Comparison of ENCODE assay signal across 8 mouse cellular contexts in genomic region chr2:11663961-11664360, GRCm38 (mm10). TPM values are rescaled to one million over a fixed set of nuclear protein-coding genes. Genes with fewer than 3 reads are reported as not detected.
DNase-seq lines count a peak whose midpoint lies in the region; ATAC-seq and TF ChIP-seq lines count a peak whose summit lies in the region.

No protein-coding gene starts in this region.

- peaks cover 11% of the 10 kb centered on the region for H3K4me1 ChIP-seq in E14TG2a.4 (replicated peaks; ENCODE audit: low read depth, low read length)
- H3K4me1 ChIP-seq in forebrain, embryonic 13.5 days = no peaks in the 10 kb centered on the region
- H3K4me1 ChIP-seq in liver, embryonic 15.5 days (replicated peaks) = no peaks in the 10 kb centered on the region
- H3K4me1 ChIP-seq in neural tube, embryonic 12.5 days = no peaks in the 10 kb centered on the region
- no peaks in the 10 kb centered on the region for H3K4me1 ChIP-seq in stomach, postnatal 0 days (replicated peaks; ENCODE audit: control insufficient read depth, insufficient read depth)

- TF ChIP-seq CTCF in E14TG2a.4 (conservative IDR thresholded peaks at IDR 0.05; ENCODE audit: low read length) = peak; percentile 74
- peak; percentile 92 for TF ChIP-seq CTCF in stomach, postnatal 0 days (IDR thresholded peaks at IDR 0.05; ENCODE audit: low read depth)

- no peaks in the 10 kb centered on the region for H3K9me3 ChIP-seq in E14TG2a.4 (ENCODE audit: low read length)
- no peaks in the 10 kb centered on the region for H3K9me3 ChIP-seq in forebrain, embryonic 13.5 days (replicated peaks)
- no peaks in the 10 kb centered on the region for H3K9me3 ChIP-seq in liver, embryonic 15.5 days (replicated peaks)
- H3K9me3 ChIP-seq in neural tube, embryonic 12.5 days = no peaks in the 10 kb centered on the region
- H3K9me3 ChIP-seq in stomach, postnatal 0 days (ENCODE audit: control insufficient read depth, low read length) = no peaks in the 10 kb centered on the region

- no peaks in the 10 kb centered on the region for H3K36me3 ChIP-seq in E14TG2a.4 (ENCODE audit: insufficient read depth, low read length)
- no peaks in the 10 kb centered on the region for H3K36me3 ChIP-seq in forebrain, embryonic 13.5 days (ENCODE audit: poor library complexity, severe bottlenecking)
- no peaks in the 10 kb centered on the region for H3K36me3 ChIP-seq in liver, embryonic 15.5 days (replicated peaks)
- H3K36me3 ChIP-seq in neural tube, embryonic 12.5 days = no peaks in the 10 kb centered on the region
- H3K36me3 ChIP-seq in stomach, postnatal 0 days (ENCODE audit: control insufficient read depth, insufficient read depth, low read length) = no peaks in the 10 kb centered on the region

- no peak for TF ChIP-seq EP300 in stomach, postnatal 0 days (optimal IDR thresholded peaks at IDR 0.05)

- ATAC-seq in forebrain, embryonic 13.5 days = peak; percentile 90
- 0 out of 2 replicates have a peak, but pooled peaks have one; percentile 28 for ATAC-seq in liver, embryonic 15.5 days (ENCODE audit: insufficient read depth)
- ATAC-seq in neural tube, embryonic 12.5 days (ENCODE audit: low FRiP score, low read depth) = peak; percentile 93
- peak; percentile 72; the same call in 1 of the 2 replicates for ATAC-seq in stomach, postnatal 0 days (ENCODE audit: low FRiP score, low TSS enrichment)

- DNase-seq in c-Kit-positive CD71-positive TER-119-positive erythroid progenitor cells, embryonic 14.5 days (ENCODE audit: low spot score) = peak; percentile 57
- peak; percentile 86 to 89 for DNase-seq in heart, postnatal 10 days
- peak; percentile 87 to 90 for DNase-seq in kidney, postnatal 4 days
- peak; percentile 74 for DNase-seq in stomach, postnatal 0 days (ENCODE audit: low spot score)

- peak overlapping the region; percentile 31 for H3K4me2 ChIP-seq in forebrain, embryonic 13.5 days
- H3K4me2 ChIP-seq in liver, embryonic 15.5 days = peak overlapping the region; percentile 41
- H3K4me2 ChIP-seq in neural tube, embryonic 12.5 days (replicated peaks) = peak overlapping the region; percentile 42
- peak overlapping the region; percentile 42; the same call in 1 of the 2 replicates for H3K4me2 ChIP-seq in stomach, postnatal 0 days (replicated peaks; ENCODE audit: low read depth)

- intact Hi-C loops in heart, postnatal 10 days (cut with DNase I) = loop anchor here (5.0 kb wide), 2 partner anchors 62 to 208 kb away; partner anchors contain the start of gene Rbm17

- no peak overlapping the region for H3K9ac ChIP-seq in forebrain, embryonic 13.5 days
- H3K9ac ChIP-seq in liver, embryonic 15.5 days = no peak overlapping the region
- H3K9ac ChIP-seq in neural tube, embryonic 12.5 days = no peak overlapping the region
- H3K9ac ChIP-seq in stomach, postnatal 0 days (ENCODE audit: low read length) = no peak overlapping the region

- no peak overlapping the region for H3K4me3 ChIP-seq in E14TG2a.4 (replicated peaks; ENCODE audit: low read length)
- H3K4me3 ChIP-seq in forebrain, embryonic 13.5 days = 0 out of 2 replicates have a peak overlapping the region, but pooled peaks have one; percentile 9
- H3K4me3 ChIP-seq in liver, embryonic 15.5 days (replicated peaks) = peak overlapping the region; percentile 5; the same call in 1 of the 2 replicates
- no peak overlapping the region for H3K4me3 ChIP-seq in neural tube, embryonic 12.5 days
- 0 out of 2 replicates have a peak overlapping the region, but pooled peaks have one; percentile 4 for H3K4me3 ChIP-seq in stomach, postnatal 0 days (ENCODE audit: low read depth, low read length)

- peaks cover 3% of the 10 kb centered on the region; the same call in 1 of the 2 replicates for H3K27me3 ChIP-seq in E14TG2a.4 (ENCODE audit: insufficient read depth, low read length)
- H3K27me3 ChIP-seq in forebrain, embryonic 13.5 days = no peaks in the 10 kb centered on the region
- H3K27me3 ChIP-seq in liver, embryonic 15.5 days = no peaks in the 10 kb centered on the region
- no peaks in the 10 kb centered on the region for H3K27me3 ChIP-seq in neural tube, embryonic 12.5 days (replicated peaks)
- no peaks in the 10 kb centered on the region for H3K27me3 ChIP-seq in stomach, postnatal 0 days (ENCODE audit: control insufficient read depth, insufficient read depth, low read length)

- no peak overlapping the region for H3K27ac ChIP-seq in forebrain, embryonic 13.5 days
- no peak overlapping the region for H3K27ac ChIP-seq in liver, embryonic 15.5 days (replicated peaks)
- no peak overlapping the region for H3K27ac ChIP-seq in neural tube, embryonic 12.5 days
- H3K27ac ChIP-seq in stomach, postnatal 0 days (replicated peaks) = no peak overlapping the region

- 7% methylated on average over 10 of the region's 10 CpGs for WGBS in forebrain, embryonic 13.5 days
- 2% methylated on average over 10 of the region's 10 CpGs for WGBS in liver, embryonic 15.5 days (ENCODE audit: insufficient replicate concordance)
- WGBS in neural tube, embryonic 12.5 days = 7% methylated on average over 10 of the region's 10 CpGs
- WGBS in stomach, postnatal 0 days = 5% methylated on average over 10 of the region's 10 CpGs

RNA-seq across cellular contexts. Expression of gene Il2ra, which starts 21.4 kb away (rescaled TPM):
- polyA plus RNA-seq in forebrain, embryonic 13.5 days (2015; fragmentation: Nextera tagmentation; extraction: Ambion mirVana) = not detected in 2 replicates
- total RNA-seq in heart, postnatal 10 days (2021) = under 1 TPM; 0.29 to 0.64 TPM
- not detected in 2 replicates for polyA plus RNA-seq in liver, embryonic 15.5 days (2015; fragmentation: Nextera tagmentation; extraction: Ambion mirVana)
- polyA plus RNA-seq in neural tube, embryonic 12.5 days (2016; fragmentation: Nextera tagmentation; extraction: Ambion mirVana) = not detected in 2 replicates
- polyA plus RNA-seq in stomach, postnatal 0 days (2015; fragmentation: Nextera tagmentation; extraction: Ambion mirVana) = 0.02 TPM in 1 of 2 replicates, not detected in the other

RNA-seq across cellular contexts. Expression of gene Gm17490, which starts 37.9 kb away (rescaled TPM):
- polyA plus RNA-seq in forebrain, embryonic 13.5 days (2015; fragmentation: Nextera tagmentation; extraction: Ambion mirVana) = not detected in 2 replicates
- total RNA-seq in heart, postnatal 10 days (2021) = not detected
- not detected in 2 replicates for polyA plus RNA-seq in liver, embryonic 15.5 days (2015; fragmentation: Nextera tagmentation; extraction: Ambion mirVana)
- not detected in 2 replicates for polyA plus RNA-seq in neural tube, embryonic 12.5 days (2016; fragmentation: Nextera tagmentation; extraction: Ambion mirVana)
- polyA plus RNA-seq in stomach, postnatal 0 days (2015; fragmentation: Nextera tagmentation; extraction: Ambion mirVana) = not detected in 2 replicates

RNA-seq across cellular contexts. Expression of gene Il15ra, which starts 41.1 kb away (rescaled TPM):
- polyA plus RNA-seq in forebrain, embryonic 13.5 days (2015; fragmentation: Nextera tagmentation; extraction: Ambion mirVana) = 0.49 and 0.52 TPM in 2 replicates
- 10 to 100 TPM; 24.6 to 31.6 TPM for total RNA-seq in heart, postnatal 10 days (2021)
- polyA plus RNA-seq in liver, embryonic 15.5 days (2015; fragmentation: Nextera tagmentation; extraction: Ambion mirVana) = 6.2 and 7.2 TPM in 2 replicates
- 0.93 and 1.1 TPM in 2 replicates for polyA plus RNA-seq in neural tube, embryonic 12.5 days (2016; fragmentation: Nextera tagmentation; extraction: Ambion mirVana)
- 2.5 and 3.4 TPM in 2 replicates for polyA plus RNA-seq in stomach, postnatal 0 days (2015; fragmentation: Nextera tagmentation; extraction: Ambion mirVana)

Comparison
In these comparisons a context has a peak if more than half of its experiments do, and no peak if none do; other contexts are left out.
1. H3K4me3 ChIP-seq: peak in forebrain, embryonic 13.5 days (single experiment), liver, embryonic 15.5 days (single experiment) and stomach, postnatal 0 days (single experiment); none in E14TG2a.4 (single experiment) and neural tube, embryonic 12.5 days (single experiment).
2. ATAC-seq: peak in every context shown above with its lines; median percentile 93 in neural tube, embryonic 12.5 days; 90 in forebrain, embryonic 13.5 days; 72 in stomach, postnatal 0 days; 28 in liver, embryonic 15.5 days.
3. Peak in every context shown above with its lines, with median percentiles within 50 percentile points of each other: DNase-seq and H3K4me2 ChIP-seq.